17 mouse cellular contexts compared by ENCODE assay signal in genomic region chr4:45821995-45822394, GRCm38 (mm10). TPM values are rescaled to one million over a fixed set of nuclear protein-coding genes. Genes with fewer than 3 reads are reported as not detected.
DNase-seq lines count a peak whose midpoint lies in the region; ATAC-seq lines count a peak whose summit lies in the region.
"Had no signal": no experiment of that assay in that cellular context is flagged by ENCODE, and none has a peak within 500 bp of the region (broad histone marks: within the 10 kb centered on the region; RNA-seq: fewer than 3 reads in every experiment).

No protein-coding gene starts in this region.

- H3K36me3 ChIP-seq in forebrain, embryonic 12.5 days (replicated peaks), result peaks cover 18% of the 10 kb centered on the region
- no peaks in the 10 kb centered on the region for H3K36me3 ChIP-seq in hindbrain, embryonic 14.5 days (replicated peaks; ENCODE audit: control insufficient read depth, insufficient read depth)
- H3K36me3 ChIP-seq in midbrain, embryonic 16.5 days (ENCODE audit: control insufficient read depth, insufficient read depth, low read length), result no peaks in the 10 kb centered on the region
- H3K36me3 ChIP-seq: heart, embryonic 15.5 days; limb, embryonic 12.5 days; stomach, embryonic 15.5 days had no signal

- H3K4me2 ChIP-seq in forebrain, embryonic 12.5 days, result peak overlapping the region; percentile 4; the same call in 1 of the 2 replicates
- no peak overlapping the region for H3K4me2 ChIP-seq in hindbrain, embryonic 14.5 days (replicated peaks)
- H3K4me2 ChIP-seq in midbrain, embryonic 16.5 days (ENCODE audit: low read length), result no peak overlapping the region
- H3K4me2 ChIP-seq: heart, embryonic 15.5 days; limb, embryonic 12.5 days; stomach, embryonic 15.5 days had no signal

- WGBS in forebrain, embryonic 12.5 days, result 56% methylated on average over 3 of the region's 3 CpGs
- 26% methylated on average over 3 of the region's 3 CpGs for WGBS in hindbrain, embryonic 14.5 days
- WGBS in midbrain, embryonic 16.5 days, result 37% methylated on average over 3 of the region's 3 CpGs

- peaks cover 85% of the 10 kb centered on the region for H3K4me1 ChIP-seq in forebrain, embryonic 12.5 days
- H3K4me1 ChIP-seq in hindbrain, embryonic 14.5 days (replicated peaks; ENCODE audit: control insufficient read depth, insufficient read depth, low read length), result peaks cover 53% of the 10 kb centered on the region
- H3K4me1 ChIP-seq in midbrain, embryonic 16.5 days (ENCODE audit: control insufficient read depth, insufficient read depth, low read length), result peaks cover 58% of the 10 kb centered on the region

- H3K4me3 ChIP-seq in forebrain, embryonic 12.5 days (replicated peaks), result no peak overlapping the region
- no peak overlapping the region for H3K4me3 ChIP-seq in hindbrain, embryonic 14.5 days (replicated peaks; ENCODE audit: low read length)
- H3K4me3 ChIP-seq in midbrain, embryonic 16.5 days (ENCODE audit: low read depth, low read length), result no peak overlapping the region
- H3K4me3 ChIP-seq: heart, embryonic 15.5 days; limb, embryonic 12.5 days; stomach, embryonic 15.5 days had no signal

- no peak overlapping the region for H3K9ac ChIP-seq in forebrain, embryonic 12.5 days
- H3K9ac ChIP-seq in hindbrain, embryonic 14.5 days, result no peak overlapping the region
- no peak overlapping the region for H3K9ac ChIP-seq in midbrain, embryonic 16.5 days (ENCODE audit: low read depth, low read length)
- H3K9ac ChIP-seq: heart, embryonic 15.5 days; limb, embryonic 12.5 days; stomach, embryonic 15.5 days had no signal

- peak overlapping the region; percentile 98; the same call in 1 of the 2 replicates for H3K27ac ChIP-seq in forebrain, embryonic 12.5 days
- 0 out of 2 replicates have a peak overlapping the region, but pooled peaks have one; percentile 92 for H3K27ac ChIP-seq in hindbrain, embryonic 14.5 days
- H3K27ac ChIP-seq in midbrain, embryonic 16.5 days (ENCODE audit: low read length), result peak overlapping the region; percentile 47
- H3K27ac ChIP-seq: limb, embryonic 12.5 days; stomach, embryonic 15.5 days had no signal

- DNase-seq in embryo, embryonic 10 days (ENCODE audit: low spot score), result peak; percentile 68
- DNase-seq in embryo, embryonic 11 days, result no peak
- no peak for DNase-seq in hindbrain, embryonic 14.5 days (ENCODE audit: low spot score)
- DNase-seq in c-Kit-positive CD71-positive TER-119-positive erythroid progenitor cells, embryonic 14.5 days (ENCODE audit: low spot score), result no peak
- no peak for DNase-seq in kidney, postnatal 14 days
- DNase-seq: cerebellum, postnatal 14 days; kidney, postnatal 4 days; thymus, postnatal 36 days had no signal

- ATAC-seq in forebrain, embryonic 12.5 days (ENCODE audit: low FRiP score), result no peak
- no peak for ATAC-seq in hindbrain, embryonic 14.5 days (ENCODE audit: low FRiP score)
- ATAC-seq in midbrain, embryonic 16.5 days, result no peak
- no peak for ATAC-seq in megakaryocyte progenitor cell, adult 5-6 weeks (replicated peaks; ENCODE audit: poor library complexity)
- ATAC-seq: intestine, embryonic 16.5 days had no signal

- H3K27me3 ChIP-seq in forebrain, embryonic 12.5 days, result peaks cover 23% of the 10 kb centered on the region
- peaks cover 13% of the 10 kb centered on the region; the same call in 1 of the 2 replicates for H3K27me3 ChIP-seq in hindbrain, embryonic 14.5 days (ENCODE audit: control insufficient read depth, insufficient read depth, low read length)
- H3K27me3 ChIP-seq in midbrain, embryonic 16.5 days (ENCODE audit: control insufficient read depth, insufficient read depth, low read depth, low read length), result peaks cover 2% of the 10 kb centered on the region; the same call in 1 of the 2 replicates

- no peaks in the 10 kb centered on the region for H3K9me3 ChIP-seq in forebrain, embryonic 12.5 days
- H3K9me3 ChIP-seq in hindbrain, embryonic 14.5 days (ENCODE audit: control insufficient read depth, low read length), result no peaks in the 10 kb centered on the region
- no peaks in the 10 kb centered on the region for H3K9me3 ChIP-seq in midbrain, embryonic 16.5 days (replicated peaks; ENCODE audit: control insufficient read depth, low read length, poor library complexity, severe bottlenecking)
- H3K9me3 ChIP-seq: heart, embryonic 15.5 days; limb, embryonic 12.5 days; stomach, embryonic 15.5 days had no signal

RNA-seq across cellular contexts. Expression of gene Igfbpl1, which starts 4.7 kb away (rescaled TPM):
- 55.9 and 74.5 TPM in 2 replicates for polyA plus RNA-seq in forebrain, embryonic 12.5 days (2016; fragmentation: Nextera tagmentation; extraction: Ambion mirVana)
- 53.9 and 60.9 TPM in 2 replicates for polyA plus RNA-seq in hindbrain, embryonic 14.5 days (2014; fragmentation: Nextera tagmentation; extraction: Ambion mirVana)
- 33.4 and 39.5 TPM in 2 replicates for polyA plus RNA-seq in midbrain, embryonic 16.5 days (2015; fragmentation: Nextera tagmentation; extraction: Ambion mirVana)
- total RNA-seq in megakaryocyte progenitor cell, adult 5-6 weeks (2015), result not detected in 2 replicates
- total RNA-seq in megakaryocyte progenitor cell, adult 5-6 weeks (2017), result not detected in 2 replicates
- total RNA-seq: gastrocnemius, postnatal 4 days had no signal
- polyA plus RNA-seq: liver, embryonic 16.5 days had no signal

RNA-seq across cellular contexts. Expression of gene Aldh1b1, which starts 23.2 kb away (rescaled TPM):
- 9.7 and 11.3 TPM in 2 replicates for polyA plus RNA-seq in forebrain, embryonic 12.5 days (2016; fragmentation: Nextera tagmentation; extraction: Ambion mirVana)
- polyA plus RNA-seq in hindbrain, embryonic 14.5 days (2014; fragmentation: Nextera tagmentation; extraction: Ambion mirVana), result 9.6 and 10.8 TPM in 2 replicates
- 22.7 and 24.2 TPM in 2 replicates for polyA plus RNA-seq in midbrain, embryonic 16.5 days (2015; fragmentation: Nextera tagmentation; extraction: Ambion mirVana)
- total RNA-seq in megakaryocyte progenitor cell, adult 5-6 weeks (2015), result 5.4 and 7.5 TPM in 2 replicates
- total RNA-seq in megakaryocyte progenitor cell, adult 5-6 weeks (2017), result 21.9 and 28.6 TPM in 2 replicates

RNA-seq across cellular contexts. Expression of gene Stra6l, which starts 26.5 kb away (rescaled TPM):
- polyA plus RNA-seq in forebrain, embryonic 12.5 days (2016; fragmentation: Nextera tagmentation; extraction: Ambion mirVana), result 0.65 and 1.2 TPM in 2 replicates
- 0.23 and 0.50 TPM in 2 replicates for polyA plus RNA-seq in hindbrain, embryonic 14.5 days (2014; fragmentation: Nextera tagmentation; extraction: Ambion mirVana)
- 1.0 and 1.2 TPM in 2 replicates for polyA plus RNA-seq in midbrain, embryonic 16.5 days (2015; fragmentation: Nextera tagmentation; extraction: Ambion mirVana)
- 0.24 TPM in 1 of 2 replicates, not detected in the other for total RNA-seq in megakaryocyte progenitor cell, adult 5-6 weeks (2015)
- 0.07 TPM in 1 of 2 replicates, not detected in the other for total RNA-seq in megakaryocyte progenitor cell, adult 5-6 weeks (2017)

Comparison
In these comparisons a context has a peak if more than half of its experiments do, and no peak if none do; other contexts are left out.
1. H3K27ac ChIP-seq: peak in every context shown above with its lines; median percentile 98 in forebrain, embryonic 12.5 days; 92 in hindbrain, embryonic 14.5 days; 47 in midbrain, embryonic 16.5 days.